Comparison of ENCODE assay signal across 15 mouse cellular contexts in the genomic region with DNA sequence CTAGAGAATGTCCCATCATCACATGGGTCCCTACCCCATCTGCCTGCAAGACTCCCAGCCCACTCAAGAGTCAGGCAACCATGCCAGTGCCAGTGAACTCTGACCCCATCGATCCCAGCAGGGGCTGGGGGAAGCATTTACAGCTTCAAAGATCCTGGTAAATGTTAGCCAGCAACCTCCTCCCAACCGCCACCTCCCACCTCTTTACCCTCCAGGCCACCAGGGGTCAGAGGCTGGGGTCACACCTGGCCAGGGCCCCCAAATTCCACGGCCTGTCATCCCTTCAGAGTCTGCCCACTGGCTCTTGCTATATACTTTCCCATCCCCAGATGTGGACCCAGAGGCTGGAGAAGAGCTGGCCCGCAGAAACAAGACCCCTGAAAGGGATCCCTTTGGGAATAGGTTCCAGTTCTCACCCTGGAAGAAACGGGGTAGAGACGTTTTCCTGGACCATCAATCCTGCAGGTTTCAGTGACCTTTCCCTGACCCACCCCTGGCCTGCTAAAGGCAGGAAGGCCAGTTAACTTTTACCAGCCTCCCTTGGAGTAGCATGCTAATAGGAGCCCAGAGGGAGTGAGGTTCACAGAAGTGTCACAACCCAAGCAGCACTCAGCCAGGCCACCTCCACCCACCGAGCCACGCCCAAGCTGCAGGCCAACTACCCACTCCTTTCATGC.
DNase-seq lines count a peak whose midpoint lies in the region; ATAC-seq and TF ChIP-seq lines count a peak whose summit lies in the region.
"Had no signal": no experiment of that assay in that cellular context is flagged by ENCODE, and none has a peak within 500 bp of the region (broad histone marks: within the 10 kb centered on the region; RNA-seq: fewer than 3 reads in every experiment).

No protein-coding gene starts in this region.

- intact Hi-C loops in gastrocnemius, postnatal 36 days (cut with DNase I): no loop called here

- no peaks in the 10 kb centered on the region for H3K9me3 ChIP-seq in heart, embryonic 10.5 days
- no peaks in the 10 kb centered on the region for H3K9me3 ChIP-seq in E14TG2a.4 (ENCODE audit: low read length)
- no peaks in the 10 kb centered on the region for H3K9me3 ChIP-seq in limb, embryonic 10.5 days (replicated peaks)
- H3K9me3 ChIP-seq: embryonic facial prominence, embryonic 15.5 days; neural tube, embryonic 13.5 days had no signal

- no peak overlapping the region for H3K4me3 ChIP-seq in heart, embryonic 10.5 days
- H3K4me3 ChIP-seq in E14TG2a.4 (replicated peaks; ENCODE audit: low read length): peak overlapping the region; percentile 49; the same call in 1 of the 2 replicates
- peak overlapping the region; percentile 11; the same call in 1 of the 2 replicates for H3K4me3 ChIP-seq in limb, embryonic 10.5 days
- H3K4me3 ChIP-seq: embryonic facial prominence, embryonic 15.5 days; neural tube, embryonic 13.5 days had no signal

- H3K4me1 ChIP-seq in heart, embryonic 10.5 days: peaks cover 45% of the 10 kb centered on the region
- peaks cover 63% of the 10 kb centered on the region for H3K4me1 ChIP-seq in E14TG2a.4 (replicated peaks; ENCODE audit: low read depth, low read length)
- H3K4me1 ChIP-seq in limb, embryonic 10.5 days: peaks cover 85% of the 10 kb centered on the region

- peak overlapping the region; percentile 22 for H3K27ac ChIP-seq in heart, embryonic 10.5 days
- peak overlapping the region; percentile 31 for H3K27ac ChIP-seq in limb, embryonic 10.5 days
- H3K27ac ChIP-seq: embryonic facial prominence, embryonic 15.5 days; neural tube, embryonic 13.5 days had no signal

- DNase-seq in heart, embryonic 10.5 days (ENCODE audit: low spot score): no peak
- no peak for DNase-seq in heart, adult 8-10 months (ENCODE audit: low spot score)
- DNase-seq in embryo, embryonic 10.5 days (ENCODE audit: low spot score): peak; percentile 59
- DNase-seq in limb, embryonic 10.5 days (ENCODE audit: low spot score): peak; percentile 56
- no peak for DNase-seq in urinary bladder, adult 2 months (ENCODE audit: low spot score)
- DNase-seq in gastrocnemius, postnatal 36 days: no peak
- DNase-seq: cerebellum, adult 9-10 months; heart, adult 18-20 months; lung, adult 18-20 months; thymus, postnatal 25 days had no signal

- no peaks in the 10 kb centered on the region for H3K36me3 ChIP-seq in heart, embryonic 10.5 days
- H3K36me3 ChIP-seq in E14TG2a.4 (ENCODE audit: insufficient read depth, low read length): no peaks in the 10 kb centered on the region
- H3K36me3 ChIP-seq in limb, embryonic 10.5 days: no peaks in the 10 kb centered on the region
- H3K36me3 ChIP-seq: embryonic facial prominence, embryonic 15.5 days; neural tube, embryonic 13.5 days had no signal

- TF ChIP-seq CTCF in E14TG2a.4 (conservative IDR thresholded peaks at IDR 0.05; ENCODE audit: low read length): no peak

- H3K27me3 ChIP-seq in heart, embryonic 10.5 days (ENCODE audit: insufficient read depth, poor library complexity, severe bottlenecking): 0 out of 2 replicates have a peak, but pooled peaks cover 6% of the 10 kb centered on the region
- peaks cover 16% of the 10 kb centered on the region for H3K27me3 ChIP-seq in E14TG2a.4 (ENCODE audit: insufficient read depth, low read length)
- peaks cover 30% of the 10 kb centered on the region for H3K27me3 ChIP-seq in limb, embryonic 10.5 days (ENCODE audit: low read depth, poor library complexity, severe bottlenecking)
- H3K27me3 ChIP-seq: embryonic facial prominence, embryonic 15.5 days had no signal

- WGBS in heart, embryonic 10.5 days: 45% methylated on average over 8 of the region's 8 CpGs
- WGBS in limb, embryonic 10.5 days: 2% methylated on average over 8 of the region's 8 CpGs

- ATAC-seq in activated CD4-positive, CD25-positive, alpha-beta regulatory T cell, adult 4 months: no peak
- ATAC-seq: intestine, postnatal 0 days had no signal

Comparison
In these comparisons a context has a peak if more than half of its experiments do, and no peak if none do; other contexts are left out.
1. DNase-seq: peak in embryo, embryonic 10.5 days (single experiment) and limb, embryonic 10.5 days (single experiment); none in heart, embryonic 10.5 days (single experiment), heart, adult 8-10 months (single experiment), urinary bladder, adult 2 months (single experiment) and gastrocnemius, postnatal 36 days (0 of 2).